Mouse (Mus musculus) forebrain, embryonic 14.5 days (tissue): Measurements from ENCODE around the gene Tnfrsf25. TPM values are rescaled to one million over a fixed set of nuclear protein-coding genes. Genes with fewer than 3 reads are reported as not detected.

Experiments used
- ATAC-seq: fragments of 200-750 bp; cut with Nextera tagmentation; 2 replicates; pipeline ENCODE4 v1.8.0; 2017; ENCODE audit warnings: mild to moderate bottlenecking, moderate library complexity
- DNase-seq: peaks from one replicate; pipeline ENCODE4 v3.0.0-alpha.2; 2015; ENCODE audit warnings: low spot score
- H3K27ac ChIP-seq: fragments of 300-500 bp; sonication (generic); 2 replicates; pipeline ENCODE4 v1.5.1; 2014; ENCODE audit warnings: low read depth, mild to moderate bottlenecking, control low read depth, low read length, moderate library complexity
- H3K27me3 ChIP-seq: fragments of 300-500 bp; sonication (generic); replicated peaks from 2 replicates; pipeline ENCODE4 v1.6.1; 2014; ENCODE audit warnings: low read length, control low read depth, mixed read lengths; ENCODE audit not compliant: control insufficient read depth, insufficient read depth
- H3K36me3 ChIP-seq: fragments of 300-500 bp; sonication (generic); 2 replicates; pipeline ENCODE4 v1.6.1; 2014; ENCODE audit warnings: low read length, control low read depth; ENCODE audit not compliant: control insufficient read depth, insufficient read depth
- H3K4me1 ChIP-seq: fragments of 300-500 bp; sonication (generic); 2 replicates; pipeline ENCODE4 v1.6.1; 2014; ENCODE audit warnings: antibody characterized with exemption, low read length, control low read depth; ENCODE audit not compliant: control insufficient read depth, insufficient read depth
- H3K4me2 ChIP-seq: fragments of 300-500 bp; sonication (generic); 2 replicates; pipeline ENCODE4 v1.6.1; 2014; ENCODE audit warnings: mild to moderate bottlenecking, control low read depth, low read length
- H3K4me3 ChIP-seq: fragments of 300-500 bp; sonication (generic); 2 replicates; pipeline ENCODE4 v1.5.1; 2014; ENCODE audit warnings: low read depth, low read length, control low read depth
- H3K9ac ChIP-seq: fragments of 300-500 bp; sonication (generic); 2 replicates; pipeline ENCODE4 v1.6.1; 2014; ENCODE audit warnings: mild to moderate bottlenecking, low read length, control low read depth, moderate library complexity
- H3K9me3 ChIP-seq: fragments of 300-500 bp; sonication (generic); replicated peaks from 2 replicates; pipeline ENCODE4 v1.6.1; 2016; ENCODE audit warnings: low read length, control low read depth, mixed read lengths; ENCODE audit not compliant: control insufficient read depth
- WGBS: fragments of 180-500 bp; shearing (Covaris S2); extraction: QIAGEN DNeasy Blood & Tissue Kit; methylation state at CpG from one replicate; pipeline ENCODE4 v1.1.7; 2014; 5-methylcytosine and 5-hydroxymethylcytosine counted together
- polyA plus RNA-seq: library from polyadenylated mRNA; unstranded; fragments of >200 nt; fragmentation: Nextera tagmentation; extraction: Ambion mirVana; gene quantifications from 2 replicates; pipeline ENCODE4 v1.2.1, GENCODE M21; 2014

Tnfrsf25 gene
- polyA plus RNA-seq, 1 experiment from 2014 or later = 0.62 TPM

DNA sequence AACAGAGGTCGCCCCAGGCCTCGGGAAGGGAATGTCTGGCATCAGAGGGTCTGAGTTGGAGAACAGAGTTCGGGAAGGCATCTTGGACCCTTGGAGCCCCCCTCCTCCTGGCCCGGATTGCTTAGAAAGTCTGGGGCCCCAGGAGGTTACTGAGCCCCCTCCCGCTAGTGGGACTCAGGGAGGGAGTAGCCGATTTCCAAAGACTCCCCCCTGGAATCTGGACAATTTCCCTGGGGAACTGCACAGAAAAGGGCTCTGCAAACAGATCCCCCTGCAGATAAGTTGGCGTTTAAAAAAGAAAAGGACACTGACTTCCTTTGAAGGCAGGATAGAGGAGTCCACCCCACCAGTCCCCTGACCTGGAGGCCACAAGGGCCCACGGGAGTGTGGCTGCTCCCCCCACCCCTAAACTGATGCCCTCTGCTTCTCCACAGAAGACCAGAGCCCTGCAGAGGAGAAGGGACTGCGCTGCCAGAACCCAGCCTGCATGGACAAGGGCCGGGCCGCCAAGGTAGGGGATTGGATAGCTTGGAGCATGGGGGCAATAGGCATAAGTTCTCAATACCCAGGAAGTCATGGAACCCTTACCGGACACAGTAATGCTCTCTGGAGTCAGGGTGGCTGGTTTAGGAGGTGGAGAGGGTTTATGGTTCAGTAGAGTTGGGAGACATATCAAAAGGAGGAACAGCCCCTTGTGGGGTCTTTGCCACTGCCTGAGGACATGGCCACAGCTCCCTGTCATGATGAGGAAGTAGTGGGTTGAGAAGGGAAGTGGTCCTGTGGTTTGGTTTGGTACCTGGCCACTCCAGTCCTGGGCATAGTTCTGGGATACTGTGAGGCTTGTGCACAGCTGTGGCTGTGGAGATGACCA, 28.3 kb upstream of the Tnfrsf25 start:
- Histone ChIP-seq H3K9ac (peak overlapping the region; percentile 82), H3K27me3 (no peaks in the 10 kb centered on the region), H3K36me3 (no peaks in the 10 kb centered on the region), H3K4me2 (peak overlapping the region; percentile 84), H3K4me1 (peaks cover 18% of the 10 kb centered on the region), H3K4me3 (peak overlapping the region; percentile 68), H3K27ac (no peak overlapping the region), H3K9me3 (no peaks in the 10 kb centered on the region)
- DNase-seq = no peak
- peak; percentile 8 for ATAC-seq
- 6% methylated on average over 12 of the region's 12 CpGs for WGBS

- H3K4me1 ChIP-seq = peaks cover 18% of the 10 kb centered on the region
- ATAC-seq = no peak
- H3K27ac ChIP-seq = peak overlapping the region; percentile 3; the same call in 1 of the 2 replicates
- H3K9me3 ChIP-seq = no peaks in the 10 kb centered on the region
- no peaks in the 10 kb centered on the region for H3K27me3 ChIP-seq
- H3K4me3 ChIP-seq = peak overlapping the region; percentile 68; the same call in 1 of the 2 replicates
- H3K9ac ChIP-seq = no peak overlapping the region
- H3K36me3 ChIP-seq = no peaks in the 10 kb centered on the region
- peak overlapping the region; percentile 84 for H3K4me2 ChIP-seq
- 20% methylated on average over 4 of the region's 4 CpGs for WGBS
- peak; percentile 54 for DNase-seq
These were observed 27.6 kb upstream of the Tnfrsf25 start for GRCm38 (mm10) chr4:152088133-152088532.

GRCm38 (mm10) chr4:152088556-152089120, 27.1 kb upstream of the Tnfrsf25 start:
- H3K9me3 ChIP-seq = no peaks in the 10 kb centered on the region
- H3K27me3 ChIP-seq = no peaks in the 10 kb centered on the region
- DNase-seq (peak; percentile 71), ATAC-seq (peak; percentile 42; the same call in 1 of the 2 replicates)
- H3K27ac ChIP-seq = peak overlapping the region; percentile 3; the same call in 1 of the 2 replicates
- WGBS = 25% methylated on average over 8 of the region's 8 CpGs
- peaks cover 18% of the 10 kb centered on the region for H3K4me1 ChIP-seq
- no peak overlapping the region for H3K9ac ChIP-seq
- no peaks in the 10 kb centered on the region for H3K36me3 ChIP-seq
- peak overlapping the region; percentile 84 for H3K4me2 ChIP-seq
- no peak overlapping the region for H3K4me3 ChIP-seq

DNA sequence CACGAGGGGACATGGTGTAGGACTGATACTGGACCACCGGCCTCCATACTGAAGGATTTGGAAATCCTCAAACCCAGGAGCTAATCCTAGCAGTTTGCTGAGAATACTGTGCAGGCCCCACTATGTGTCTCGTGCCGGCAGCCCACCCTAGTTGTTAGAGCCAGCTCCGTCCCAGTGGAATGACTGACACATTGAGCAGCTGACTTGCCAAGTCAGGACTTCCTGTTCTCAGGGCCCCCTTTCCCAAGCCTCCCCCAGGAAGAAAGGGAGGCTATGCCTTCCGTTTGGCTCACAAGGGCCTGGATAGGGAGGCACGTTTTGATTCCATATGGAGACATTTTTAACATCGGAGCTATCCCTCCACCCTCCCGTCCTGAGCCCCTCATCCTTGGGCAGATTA, 25.5 kb upstream of the Tnfrsf25 start:
- H3K9ac ChIP-seq = no peak overlapping the region
- H3K9me3 ChIP-seq = no peaks in the 10 kb centered on the region
- DNase-seq (no peak), ATAC-seq (no peak)
- no peaks in the 10 kb centered on the region for H3K36me3 ChIP-seq
- WGBS = 79% methylated on average over 9 of the region's 9 CpGs
- H3K4me1 ChIP-seq = peaks cover 18% of the 10 kb centered on the region
- no peak overlapping the region for H3K4me3 ChIP-seq
- H3K4me2 ChIP-seq = no peak overlapping the region
- H3K27ac ChIP-seq = no peak overlapping the region
- no peaks in the 10 kb centered on the region for H3K27me3 ChIP-seq

GRCm38 (mm10) chr4:152092751-152093293, 22.9 kb upstream of the Tnfrsf25 start:
- 43% methylated on average over 8 of the region's 8 CpGs for WGBS

GRCm38 (mm10) chr4:152094233-152094632, 21.5 kb upstream of the Tnfrsf25 start:
- WGBS = 90% methylated on average over 12 of the region's 12 CpGs
- Histone ChIP-seq H3K4me1 (no peaks in the 10 kb centered on the region), H3K27ac (no peak overlapping the region), H3K9ac (no peak overlapping the region), H3K36me3 (no peaks in the 10 kb centered on the region), H3K27me3 (no peaks in the 10 kb centered on the region), H3K9me3 (no peaks in the 10 kb centered on the region), H3K4me2 (no peak overlapping the region), H3K4me3 (no peak overlapping the region)
- ATAC-seq (no peak), DNase-seq (no peak)

More at GRCm38 (mm10) chr4:152092751-152093293, 22.9 kb upstream of the Tnfrsf25 start:
- Histone ChIP-seq H3K4me1 (peaks cover 9% of the 10 kb centered on the region), H3K4me3 (no peak overlapping the region), H3K27ac (no peak overlapping the region), H3K27me3 (no peaks in the 10 kb centered on the region), H3K4me2 (no peak overlapping the region), H3K9ac (no peak overlapping the region), H3K36me3 (no peaks in the 10 kb centered on the region), H3K9me3 (no peaks in the 10 kb centered on the region)
- DNase-seq = no peak
- ATAC-seq = no peak

GRCm38 (mm10) chr4:152095937-152096910, 19.5 kb upstream of the Tnfrsf25 start:
- H3K36me3 ChIP-seq = no peaks in the 10 kb centered on the region
- H3K9me3 ChIP-seq = no peaks in the 10 kb centered on the region
- H3K4me2 ChIP-seq = no peak overlapping the region
- H3K27ac ChIP-seq = no peak overlapping the region
- ATAC-seq (peak; percentile 32; the same call in 1 of the 2 replicates), DNase-seq (peak; percentile 52)
- no peak overlapping the region for H3K4me3 ChIP-seq
- WGBS = 12% methylated on average over 27 of the region's 27 CpGs
- H3K9ac ChIP-seq = no peak overlapping the region
- no peaks in the 10 kb centered on the region for H3K4me1 ChIP-seq
- H3K27me3 ChIP-seq = no peaks in the 10 kb centered on the region

DNA sequence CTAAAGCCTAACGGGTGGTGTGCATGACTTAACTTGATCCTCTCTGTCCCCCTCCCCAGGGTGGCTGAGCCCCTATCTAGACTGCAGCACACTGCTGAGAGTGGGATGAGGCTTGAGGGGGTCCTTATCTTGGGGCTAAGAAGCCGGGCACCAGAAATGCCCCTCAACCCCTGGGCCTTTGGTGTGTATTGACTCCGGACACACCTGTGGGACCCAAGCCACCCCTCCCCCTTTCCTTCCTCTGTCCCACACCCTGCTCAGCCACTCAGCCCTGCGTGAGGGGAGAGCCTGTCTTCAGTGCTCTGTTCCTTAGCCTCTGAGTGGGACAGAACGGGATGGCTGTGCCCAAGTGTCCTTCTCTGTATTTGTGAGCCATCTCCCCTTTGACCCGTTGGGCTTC, 18.8 kb upstream of the Tnfrsf25 start:
- no peak for ATAC-seq
- H3K4me3 ChIP-seq = no peak overlapping the region
- no peaks in the 10 kb centered on the region for H3K9me3 ChIP-seq
- no peaks in the 10 kb centered on the region for H3K27me3 ChIP-seq
- no peak for DNase-seq
- H3K27ac ChIP-seq = no peak overlapping the region
- WGBS = 47% methylated on average over 6 of the region's 6 CpGs
- no peak overlapping the region for H3K9ac ChIP-seq
- H3K4me2 ChIP-seq = no peak overlapping the region
- H3K36me3 ChIP-seq = no peaks in the 10 kb centered on the region
- no peaks in the 10 kb centered on the region for H3K4me1 ChIP-seq
